Mouse (Mus musculus) hindbrain, embryonic 11.5 days (tissue): ENCODE results near the gene Senp2. TPM values are rescaled to one million over a fixed set of nuclear protein-coding genes. Genes with fewer than 3 reads are reported as not detected.
A peak's percentile ranks its signal among the peaks of the same experiment; 100 is the strongest.
"Not testable (repeated sequence)": the region's sequence is repeated elsewhere in the genome, so short reads cannot be mapped to it uniquely, and the experiment has no call there.

Experiments
- ATAC-seq: fragments of 200-750 bp; cut with Nextera tagmentation; 2 replicates; pipeline ENCODE4 v1.8.0; 2017; ENCODE audit warnings: mild to moderate bottlenecking, moderate TSS enrichment, moderate library complexity; ENCODE audit not compliant: low FRiP score
- DNase-seq: peaks from one replicate; pipeline ENCODE4 v3.0.0-alpha.2; 2015; ENCODE audit warnings: low spot score
- H3K27ac ChIP-seq: fragments of 300-500 bp; sonication (generic); 2 replicates; pipeline ENCODE4 v1.5.1; 2014; ENCODE audit warnings: mild to moderate bottlenecking, low read depth, low read length
- H3K27me3 ChIP-seq: fragments of 300-500 bp; sonication (generic); 2 replicates; pipeline ENCODE4 v1.6.1; 2014; ENCODE audit warnings: mild to moderate bottlenecking, low read length, moderate library complexity, mixed read lengths; ENCODE audit not compliant: control insufficient read depth, insufficient read depth
- H3K36me3 ChIP-seq: fragments of 300-500 bp; sonication (generic); 2 replicates; pipeline ENCODE4 v1.6.1; 2014; ENCODE audit warnings: mild to moderate bottlenecking, low read length, moderate library complexity, mixed read lengths; ENCODE audit not compliant: control insufficient read depth, insufficient read depth
- H3K4me1 ChIP-seq: fragments of 300-500 bp; sonication (generic); replicated peaks from 2 replicates; pipeline ENCODE4 v1.6.1; 2014; ENCODE audit warnings: low read length, mixed read lengths; ENCODE audit not compliant: control insufficient read depth, insufficient read depth
- H3K4me2 ChIP-seq: fragments of 300-500 bp; sonication (generic); replicated peaks from 2 replicates; pipeline ENCODE4 v1.6.1; 2014; ENCODE audit warnings: mild to moderate bottlenecking, low read depth, low read length
- H3K4me3 ChIP-seq: fragments of 300-500 bp; sonication (generic); 2 replicates; pipeline ENCODE4 v1.5.1; 2014; ENCODE audit warnings: low read depth, low read length
- H3K9ac ChIP-seq: fragments of 300-500 bp; sonication (generic); 2 replicates; pipeline ENCODE4 v1.6.1; 2014; ENCODE audit warnings: low read depth, low read length
- H3K9me3 ChIP-seq: fragments of 300-500 bp; sonication (generic); 2 replicates; pipeline ENCODE4 v1.6.1; 2016; ENCODE audit warnings: low read length; ENCODE audit not compliant: control insufficient read depth
- WGBS: fragments of 180-500 bp; shearing (Covaris S2); extraction: QIAGEN DNeasy Blood & Tissue Kit; methylation state at CpG from one replicate; pipeline ENCODE4 v1.1.7; 2014; 5-methylcytosine and 5-hydroxymethylcytosine counted together
- polyA plus RNA-seq: library from polyadenylated mRNA; unstranded; fragments of >200 nt; fragmentation: Nextera tagmentation; extraction: Ambion mirVana; gene quantifications from 2 replicates; pipeline ENCODE4 v1.2.1, GENCODE M21; 2014

The Senp2 gene
- polyA plus RNA-seq, 1 experiment from 2014 or later: 66.1 TPM

GRCm38 (mm10) chr16:21984091-21984490 is 25.2 kb upstream of the Senp2 start:
- Histone ChIP-seq H3K4me1 (no peaks in the 10 kb centered on the region), H3K4me3 (no peak overlapping the region), H3K4me2 (no peak overlapping the region), H3K9ac (no peak overlapping the region), H3K9me3 (no peaks in the 10 kb centered on the region), H3K36me3 (no peaks in the 10 kb centered on the region), H3K27ac (no peak overlapping the region), H3K27me3 (no peaks in the 10 kb centered on the region)
- ATAC-seq: no peak
- WGBS: 84% methylated on average over 12 of the region's 12 CpGs
- no peak for DNase-seq

GRCm38 (mm10) chr16:21986191-21986590 is 23.1 kb upstream of the Senp2 start:
- Histone ChIP-seq H3K9ac (no peak overlapping the region), H3K27ac (no peak overlapping the region), H3K9me3 (no peaks in the 10 kb centered on the region), H3K27me3 (no peaks in the 10 kb centered on the region), H3K4me2 (no peak overlapping the region), H3K4me3 (no peak overlapping the region), H3K4me1 (no peaks in the 10 kb centered on the region), H3K36me3 (no peaks in the 10 kb centered on the region)
- DNase-seq (no peak), ATAC-seq (no peak)
- WGBS: 35% methylated on average over 3 of the region's 3 CpGs

GRCm38 (mm10) chr16:21987956-21988355 is 21.3 kb upstream of the Senp2 start:
- H3K27me3 ChIP-seq: no peaks in the 10 kb centered on the region
- 60% methylated on average over 5 of the region's 5 CpGs for WGBS
- H3K4me1 ChIP-seq: no peaks in the 10 kb centered on the region
- no peak overlapping the region for H3K27ac ChIP-seq
- H3K4me3 ChIP-seq: no peak overlapping the region
- ATAC-seq: no peak
- DNase-seq: no peak
- H3K4me2 ChIP-seq: no peak overlapping the region
- no peaks in the 10 kb centered on the region for H3K36me3 ChIP-seq
- no peak overlapping the region for H3K9ac ChIP-seq
- H3K9me3 ChIP-seq: no peaks in the 10 kb centered on the region

GRCm38 (mm10) chr16:21990893-21991292 is 18.4 kb upstream of the Senp2 start:
- H3K4me2 ChIP-seq, H3K27me3 ChIP-seq, ATAC-seq, H3K4me1 ChIP-seq, H3K4me3 ChIP-seq, H3K9ac ChIP-seq, H3K36me3 ChIP-seq, H3K9me3 ChIP-seq, DNase-seq, H3K27ac ChIP-seq: not testable (repeated sequence)

- Histone ChIP-seq H3K4me3 (no peak overlapping the region), H3K4me2 (no peak overlapping the region), H3K27ac (no peak overlapping the region), H3K4me1 (no peaks in the 10 kb centered on the region), H3K9ac (no peak overlapping the region), H3K27me3 (no peaks in the 10 kb centered on the region), H3K9me3 (no peaks in the 10 kb centered on the region), H3K36me3 (no peaks in the 10 kb centered on the region)
- 91% methylated on average over 2 of the region's 2 CpGs for WGBS
- ATAC-seq (no peak), DNase-seq (no peak)
Observed at GRCm38 (mm10) chr16:21991774-21992173, 17.5 kb upstream of the Senp2 start.

- H3K36me3 ChIP-seq: no peaks in the 10 kb centered on the region
- DNase-seq (peak; percentile 57), ATAC-seq (peak; percentile 43; the same call in 1 of the 2 replicates)
- peak within 1 kb of the TSS; percentile 24; the same call in 1 of the 2 replicates for H3K9ac ChIP-seq
- H3K4me3 ChIP-seq: no peak within 1 kb of the TSS; the same call in 1 of the 2 replicates
- no peaks in the 10 kb centered on the region for H3K9me3 ChIP-seq
- H3K27ac ChIP-seq: no peak within 1 kb of the TSS
- no peaks in the 10 kb centered on the region for H3K27me3 ChIP-seq
- no peaks in the 10 kb centered on the region for H3K4me1 ChIP-seq
- H3K4me2 ChIP-seq: peak within 1 kb of the TSS; percentile 32
- WGBS: 11% methylated on average over 16 of the region's 16 CpGs
Observed at GRCm38 (mm10) chr16:21995304-21995703, 14.0 kb upstream of the Senp2 start, which contains the start of gene Liph. TSS of gene Liph (minus strand) at chr16:21995663.

GRCm38 (mm10) chr16:21996402-21996801 is 12.9 kb upstream of the Senp2 start:
- H3K36me3 ChIP-seq: no peaks in the 10 kb centered on the region
- WGBS: 63% methylated on average over 4 of the region's 4 CpGs
- ATAC-seq: no peak

GRCm38 (mm10) chr16:21996881-21997641 is 12.2 kb upstream of the Senp2 start:
- Histone ChIP-seq H3K36me3 (no peaks in the 10 kb centered on the region), H3K27ac (no peak overlapping the region), H3K4me2 (no peak overlapping the region), H3K9me3 (no peaks in the 10 kb centered on the region), H3K4me1 (no peaks in the 10 kb centered on the region), H3K4me3 (no peak overlapping the region), H3K9ac (no peak overlapping the region), H3K27me3 (no peaks in the 10 kb centered on the region)
- no peak for ATAC-seq
- 66% methylated on average over 5 of the region's 5 CpGs for WGBS
- no peak for DNase-seq

More at GRCm38 (mm10) chr16:21996402-21996801, 12.9 kb upstream of the Senp2 start:
- H3K4me1 ChIP-seq: no peaks in the 10 kb centered on the region
- H3K4me2 ChIP-seq: no peak overlapping the region
- no peak for DNase-seq
- H3K4me3 ChIP-seq: no peak overlapping the region
- H3K9me3 ChIP-seq: no peaks in the 10 kb centered on the region
- no peaks in the 10 kb centered on the region for H3K27me3 ChIP-seq
- no peak overlapping the region for H3K27ac ChIP-seq
- no peak overlapping the region for H3K9ac ChIP-seq

GRCm38 (mm10) chr16:21998061-21998460 is 11.2 kb upstream of the Senp2 start:
- Histone ChIP-seq H3K4me2 (no peak overlapping the region), H3K36me3 (no peaks in the 10 kb centered on the region), H3K9me3 (no peaks in the 10 kb centered on the region), H3K4me1 (no peaks in the 10 kb centered on the region), H3K27me3 (no peaks in the 10 kb centered on the region), H3K27ac (no peak overlapping the region), H3K4me3 (no peak overlapping the region), H3K9ac (no peak overlapping the region)
- 93% methylated on average over 5 of the region's 5 CpGs for WGBS
- no peak for ATAC-seq
- DNase-seq: no peak
